Mouse (Mus musculus) kidney, adult 10 weeks (tissue): ENCODE data around the gene Pccb. TPM values are rescaled to one million over a fixed set of nuclear protein-coding genes. Genes with fewer than 3 reads are reported as not detected.

ENCODE experiments used
- polyA plus RNA-seq: library from polyadenylated mRNA; stranded (reverse); fragments of 350-450 nt; fragmentation: Illumina TruSeq; extraction: RNeasy Lipid Tissue Mini Kit (QIAGEN cat#74804); gene quantifications from one replicate; pipeline ENCODE4 v1.2.3, GENCODE M21; 2014; ENCODE audit warnings: low read depth, low replicate concordance

Gene Pccb
- 126 TPM for polyA plus RNA-seq

DNA sequence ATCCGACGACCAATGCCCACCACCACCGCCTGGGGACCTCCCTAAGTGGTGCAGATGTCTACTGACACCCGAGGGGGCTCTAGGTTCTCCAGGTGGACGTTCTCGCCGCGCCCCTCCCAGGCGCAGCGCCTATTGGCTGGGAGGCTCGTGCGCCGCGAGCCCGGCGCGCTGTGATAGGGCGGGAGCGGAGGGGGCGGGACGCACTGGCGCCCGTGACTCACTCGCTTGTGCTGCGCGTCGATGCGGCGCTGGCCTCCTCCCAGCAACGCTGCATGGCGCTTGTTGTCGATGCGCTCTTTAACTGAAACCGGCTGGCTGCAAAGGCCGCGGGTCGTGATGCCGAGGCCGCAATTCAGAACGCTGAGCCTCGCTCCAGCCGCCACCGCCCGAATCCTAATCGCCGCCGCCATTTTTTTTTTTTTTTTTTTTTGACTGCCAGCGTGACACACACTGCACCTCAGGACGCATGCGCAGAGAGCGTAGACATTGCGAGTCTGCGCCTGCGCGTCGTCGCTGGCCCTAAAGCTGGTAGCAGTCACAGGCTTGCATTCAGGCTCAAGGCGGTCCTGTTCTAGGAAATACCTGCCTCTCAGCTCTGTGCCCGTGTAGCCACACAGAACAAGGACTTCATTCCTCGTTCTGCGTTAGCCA lies at the start of gene Pccb:
Gene Pccb, minus strand, starts transcription at position 451 of the 651 bp plus-strand sequence.

GRCm38 (mm10) chr9:101073987-101074331 lies 39.3 kb upstream of the Pccb start, which contains the start of gene Msl2:
Msl2 (plus strand) TSS chr9:101074101.

Other genes with a start within 250 kb of the Pccb start
- 83.1 TPM for gene Msl2, start 39.2 kb upstream of the Pccb start, polyA plus RNA-seq
- gene Ppp2r3a, start 216.9 kb upstream of the Pccb start, polyA plus RNA-seq: 163 TPM